Mouse (Mus musculus) midbrain, embryonic 11.5 days (tissue): Measurements from ENCODE around the gene Rpap3. TPM values are rescaled to one million over a fixed set of nuclear protein-coding genes. Genes with fewer than 3 reads are reported as not detected.

Experiments used
- ATAC-seq: fragments of 200-750 bp; cut with Nextera tagmentation; 2 replicates; pipeline ENCODE4 v1.8.0; 2017; ENCODE audit warnings: moderate TSS enrichment, moderate library complexity; ENCODE audit not compliant: low FRiP score
- DNase-seq: peaks from one replicate; pipeline ENCODE4 v3.0.0; 2015; ENCODE audit warnings: low spot score; ENCODE audit errors: missing footprints
- H3K27ac ChIP-seq: fragments of 300-500 bp; sonication (generic); 2 replicates; pipeline ENCODE4 v1.5.1; 2014; ENCODE audit warnings: low read depth, low read length
- H3K27me3 ChIP-seq: fragments of 300-500 bp; sonication (generic); 2 replicates; pipeline ENCODE4 v1.6.1; 2014; ENCODE audit warnings: mild to moderate bottlenecking, low read length, moderate library complexity, mixed read lengths; ENCODE audit not compliant: control insufficient read depth, insufficient read depth
- H3K36me3 ChIP-seq: fragments of 300-500 bp; sonication (generic); 2 replicates; pipeline ENCODE4 v1.6.1; 2014; ENCODE audit warnings: mild to moderate bottlenecking, low read length, moderate library complexity, mixed read lengths; ENCODE audit not compliant: control insufficient read depth, insufficient read depth
- H3K4me1 ChIP-seq: fragments of 300-500 bp; sonication (generic); 2 replicates; pipeline ENCODE4 v1.6.1; 2014; ENCODE audit warnings: low read length; ENCODE audit not compliant: control insufficient read depth, insufficient read depth
- H3K4me2 ChIP-seq: fragments of 300-500 bp; sonication (generic); 2 replicates; pipeline ENCODE4 v1.6.1; 2014; ENCODE audit warnings: mild to moderate bottlenecking, moderate library complexity
- H3K4me3 ChIP-seq: fragments of 300-500 bp; sonication (generic); 2 replicates; pipeline ENCODE4 v1.5.1; 2014; ENCODE audit warnings: low read depth, low read length
- H3K9ac ChIP-seq: fragments of 300-500 bp; sonication (generic); 2 replicates; pipeline ENCODE4 v1.6.1; 2014; ENCODE audit warnings: low read length
- H3K9me3 ChIP-seq: fragments of 300-500 bp; sonication (generic); 2 replicates; pipeline ENCODE4 v1.6.1; 2016; ENCODE audit warnings: low read length; ENCODE audit not compliant: control insufficient read depth
- WGBS: fragments of 180-500 bp; shearing (Covaris S2); extraction: QIAGEN DNeasy Blood & Tissue Kit; methylation state at CpG from one replicate; pipeline ENCODE4 v1.1.7; 2014; 5-methylcytosine and 5-hydroxymethylcytosine counted together
- polyA plus RNA-seq: library from polyadenylated mRNA; unstranded; fragments of >200 nt; fragmentation: Nextera tagmentation; extraction: Ambion mirVana; gene quantifications from 2 replicates; pipeline ENCODE4 v1.2.1, GENCODE M21; 2014

Rpap3 gene
- polyA plus RNA-seq, 1 experiment from 2014 or later = 56.4 TPM

- H3K27me3 ChIP-seq = no peaks in the 10 kb centered on the region
- WGBS = 24% methylated on average over 10 of the region's 10 CpGs
- no peaks in the 10 kb centered on the region for H3K36me3 ChIP-seq
- H3K4me2 ChIP-seq = no peak overlapping the region
- peaks cover 5% of the 10 kb centered on the region for H3K4me1 ChIP-seq
- no peak overlapping the region for H3K27ac ChIP-seq
- H3K4me3 ChIP-seq = no peak overlapping the region
- no peak overlapping the region for H3K9ac ChIP-seq
- H3K9me3 ChIP-seq = no peaks in the 10 kb centered on the region
- DNase-seq = no peak
- peak; percentile 57 for ATAC-seq
Measured at GRCm38 (mm10) chr15:97748309-97748708, 42.7 kb upstream of the Rpap3 start.

GRCm38 (mm10) chr15:97747486-97747885 is 41.9 kb upstream of the Rpap3 start:
- Histone ChIP-seq H3K9me3 (no peaks in the 10 kb centered on the region), H3K36me3 (no peaks in the 10 kb centered on the region), H3K9ac (no peak overlapping the region), H3K4me2 (no peak overlapping the region), H3K4me1 (peaks cover 5% of the 10 kb centered on the region), H3K27ac (no peak overlapping the region), H3K4me3 (no peak overlapping the region), H3K27me3 (no peaks in the 10 kb centered on the region)
- DNase-seq (no peak), ATAC-seq (no peak)
- 86% methylated on average over 4 of the region's 4 CpGs for WGBS

- Histone ChIP-seq H3K9me3 (no peaks in the 10 kb centered on the region), H3K4me1 (peaks cover 5% of the 10 kb centered on the region), H3K9ac (no peak overlapping the region), H3K4me2 (no peak overlapping the region), H3K27me3 (no peaks in the 10 kb centered on the region), H3K27ac (no peak overlapping the region), H3K4me3 (no peak overlapping the region), H3K36me3 (no peaks in the 10 kb centered on the region)
- WGBS = 94% methylated on average over 24 of the region's 24 CpGs
- DNase-seq = no peak
- ATAC-seq = no peak
Measured at GRCm38 (mm10) chr15:97746748-97747147, 41.1 kb upstream of the Rpap3 start.

GRCm38 (mm10) chr15:97746278-97746677 is 40.7 kb upstream of the Rpap3 start:
- ATAC-seq (no peak), DNase-seq (no peak)
- WGBS = 95% methylated on average over 10 of the region's 10 CpGs
- Histone ChIP-seq H3K4me3 (no peak overlapping the region), H3K4me2 (no peak overlapping the region), H3K27ac (no peak overlapping the region), H3K27me3 (no peaks in the 10 kb centered on the region), H3K9ac (no peak overlapping the region), H3K4me1 (peaks cover 5% of the 10 kb centered on the region), H3K9me3 (no peaks in the 10 kb centered on the region), H3K36me3 (no peaks in the 10 kb centered on the region)

- Histone ChIP-seq H3K4me1 (peaks cover 5% of the 10 kb centered on the region), H3K4me2 (no peak overlapping the region), H3K27ac (no peak overlapping the region), H3K27me3 (no peaks in the 10 kb centered on the region), H3K36me3 (no peaks in the 10 kb centered on the region), H3K4me3 (no peak overlapping the region), H3K9ac (no peak overlapping the region), H3K9me3 (no peaks in the 10 kb centered on the region)
- no peak for ATAC-seq
- WGBS = 66% methylated on average over 10 of the region's 10 CpGs
- no peak for DNase-seq
Measured at GRCm38 (mm10) chr15:97745331-97745730, 39.7 kb upstream of the Rpap3 start.

GRCm38 (mm10) chr15:97744930-97745329 is 39.3 kb upstream of the Rpap3 start:
- peaks cover 5% of the 10 kb centered on the region for H3K4me1 ChIP-seq
- ATAC-seq (no peak), DNase-seq (no peak)
- H3K9me3 ChIP-seq = no peaks in the 10 kb centered on the region
- H3K4me3 ChIP-seq = no peak overlapping the region
- no peaks in the 10 kb centered on the region for H3K36me3 ChIP-seq
- no peaks in the 10 kb centered on the region for H3K27me3 ChIP-seq
- H3K27ac ChIP-seq = no peak overlapping the region
- H3K4me2 ChIP-seq = no peak overlapping the region
- 82% methylated on average over 10 of the region's 10 CpGs for WGBS
- no peak overlapping the region for H3K9ac ChIP-seq

GRCm38 (mm10) chr15:97743961-97744525 is 38.4 kb upstream of the Rpap3 start:
- H3K36me3 ChIP-seq = no peaks in the 10 kb centered on the region
- H3K27ac ChIP-seq = no peak overlapping the region
- H3K9ac ChIP-seq = no peak overlapping the region
- DNase-seq (no peak), ATAC-seq (no peak)
- H3K4me1 ChIP-seq = peaks cover 5% of the 10 kb centered on the region
- no peaks in the 10 kb centered on the region for H3K9me3 ChIP-seq
- no peaks in the 10 kb centered on the region for H3K27me3 ChIP-seq
- H3K4me2 ChIP-seq = no peak overlapping the region
- WGBS = 79% methylated on average over 12 of the region's 12 CpGs
- no peak overlapping the region for H3K4me3 ChIP-seq

GRCm38 (mm10) chr15:97743210-97743609 is 37.6 kb upstream of the Rpap3 start:
- Histone ChIP-seq H3K4me1 (peaks cover under 1% of the 10 kb centered on the region; the same call in 1 of the 2 replicates), H3K36me3 (no peaks in the 10 kb centered on the region), H3K9me3 (no peaks in the 10 kb centered on the region), H3K27me3 (no peaks in the 10 kb centered on the region), H3K4me3 (no peak overlapping the region), H3K9ac (no peak overlapping the region), H3K4me2 (no peak overlapping the region), H3K27ac (no peak overlapping the region)
- ATAC-seq = no peak
- no peak for DNase-seq
- 89% methylated on average over 5 of the region's 5 CpGs for WGBS

- Histone ChIP-seq H3K27me3 (no peaks in the 10 kb centered on the region), H3K9ac (no peak overlapping the region), H3K4me3 (no peak overlapping the region), H3K4me1 (no peaks in the 10 kb centered on the region), H3K27ac (no peak overlapping the region), H3K4me2 (no peak overlapping the region), H3K9me3 (no peaks in the 10 kb centered on the region), H3K36me3 (no peaks in the 10 kb centered on the region)
- ATAC-seq (no peak), DNase-seq (no peak)
- WGBS = 51% methylated on average over 4 of the region's 4 CpGs
Measured at GRCm38 (mm10) chr15:97742600-97742999, 37.0 kb upstream of the Rpap3 start.
